Mouse (Mus musculus) embryonic fibroblast, embryonic 13.5 days (primary cell): ENCODE measurements around the gene Cacna1e.

Source experiments
- CTCF ChIP-seq: IDR thresholded peaks from 2 replicates; pipeline ENCODE4 v1.5.1; 2011; ENCODE audit warnings: mild to moderate bottlenecking, control low read depth, low read length, moderate library complexity, borderline replicate concordance; ENCODE audit not compliant: insufficient read depth
- POLR2A ChIP-seq: IDR thresholded peaks from 2 replicates; pipeline ENCODE4 v1.6.1; 2011; ENCODE audit warnings: low read depth, mild to moderate bottlenecking, control low read depth, low read length, moderate library complexity

- TF ChIP-seq CTCF: no peak
- no peak for TF ChIP-seq POLR2A
Measured at GRCm38 (mm10) chr1:154657366-154657765, 226.9 kb downstream of the Cacna1e start.
